Mouse (Mus musculus) E14TG2a.4 (cell line): ENCODE measurements around the gene Fscn3.

Source experiments
- CTCF ChIP-seq: conservative IDR thresholded peaks from 2 replicates; pipeline ENCODE4 v1.5.1; 2014; ENCODE audit warnings: low read length
- NANOG ChIP-seq: IDR thresholded peaks from 2 replicates; pipeline ENCODE4 v1.6.1; 2014; ENCODE audit warnings: borderline replicate concordance, low read length, mixed read lengths
- POU5F1 ChIP-seq: IDR thresholded peaks from 2 replicates; pipeline ENCODE4 v1.6.1; 2014; ENCODE audit warnings: low read length, borderline replicate concordance

DNA sequence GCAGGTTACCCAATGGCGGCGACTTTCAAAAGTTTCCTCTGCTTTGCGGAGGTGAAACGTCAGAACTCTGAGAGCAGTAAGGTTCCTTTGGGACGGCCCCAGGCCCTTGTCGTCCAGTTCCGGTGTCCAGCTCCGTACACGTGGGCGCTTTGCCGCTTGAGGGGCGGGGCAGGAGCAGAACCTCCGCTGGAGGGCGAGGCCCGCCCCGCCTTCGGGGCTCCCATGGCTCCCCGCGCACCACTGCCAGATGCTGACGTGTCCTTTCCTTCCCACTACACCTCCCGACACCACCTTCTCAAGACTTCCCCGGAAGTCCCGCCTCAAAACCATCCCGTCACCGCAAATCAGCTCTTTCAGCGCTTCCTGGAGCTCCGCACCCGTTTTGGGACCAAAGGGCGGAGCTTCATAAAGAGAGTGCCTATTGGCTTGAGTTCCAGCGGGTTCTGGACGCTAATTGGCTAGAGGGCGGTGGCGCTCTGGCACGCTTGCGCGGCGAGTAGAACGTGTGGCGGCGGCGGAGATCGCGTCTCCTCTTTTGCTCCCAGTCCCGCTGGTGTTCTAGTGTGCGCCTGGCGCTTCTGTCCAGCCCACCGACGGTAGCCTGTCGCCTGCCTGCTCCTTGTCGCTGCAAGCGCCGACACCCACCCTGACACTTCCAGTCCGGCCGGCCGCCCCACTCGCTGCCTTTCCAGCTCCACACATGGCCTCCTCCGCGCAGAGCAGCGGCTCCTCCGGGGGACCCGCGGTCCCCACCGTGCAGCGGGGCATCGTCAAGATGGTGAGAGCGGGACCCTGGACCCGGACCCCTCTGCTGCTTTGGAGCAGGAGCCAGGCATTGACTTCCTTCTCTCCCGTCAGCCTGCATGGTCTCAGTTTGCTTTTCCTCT, 52.5 kb downstream of the Fscn3 start:
- TF ChIP-seq CTCF, result no peak
- no peak for TF ChIP-seq NANOG
- no peak for TF ChIP-seq POU5F1
